Comparison of ENCODE assay signal across 9 mouse cellular contexts in the genomic region with DNA sequence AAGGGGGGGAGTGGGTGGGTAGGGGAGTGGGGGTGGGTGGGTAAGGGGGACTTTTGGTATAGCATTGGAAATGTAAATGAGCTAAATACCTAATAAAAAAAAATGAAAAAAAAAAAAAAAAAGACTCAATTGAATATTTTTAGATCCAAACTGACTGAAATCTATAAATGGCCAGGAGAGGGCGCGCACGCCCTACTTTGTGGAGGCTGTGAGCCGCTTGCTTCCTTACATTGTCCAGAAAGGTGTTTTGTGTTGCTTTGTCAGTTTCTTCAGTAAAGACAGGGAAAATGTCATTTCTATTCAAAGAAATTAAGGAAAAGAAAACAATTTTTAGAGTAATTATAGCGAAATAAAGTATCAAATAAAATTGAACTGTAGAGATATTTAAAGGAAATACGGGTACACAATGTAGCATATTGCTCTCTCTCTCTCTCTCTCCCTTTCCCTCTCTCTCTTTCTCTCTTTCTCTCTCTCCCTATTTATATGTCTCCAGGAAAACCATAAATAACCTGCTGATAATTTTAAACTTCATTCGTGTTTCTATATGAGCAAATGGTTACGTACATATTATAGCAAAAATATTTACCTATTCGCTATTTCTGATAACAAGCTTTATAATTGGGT.
DNase-seq lines count a peak whose midpoint lies in the region; TF ChIP-seq lines count a peak whose summit lies in the region.
"Had no signal": no experiment of that assay in that cellular context is flagged by ENCODE, and none has a peak within 500 bp of the region (broad histone marks: within the 10 kb centered on the region; RNA-seq: fewer than 3 reads in every experiment).

No protein-coding gene starts in this region.

- no peak overlapping the region for H3K27ac ChIP-seq in ES-E14 (ENCODE audit: insufficient read depth, low read depth, low read length, poor library complexity, severe bottlenecking)

- no peaks in the 10 kb centered on the region for H3K9me3 ChIP-seq in ES-E14 (ENCODE audit: control insufficient read depth, insufficient read depth, low read depth, low read length)

- in situ Hi-C loops in ES-E14 (cut with MboI; ENCODE audit: low sequenced_read_pairs in 2 of 2, unreplicated experiment in 2 of 2), result no loop called here

- no peaks in the 10 kb centered on the region for H3K36me3 ChIP-seq in ES-E14 (ENCODE audit: control insufficient read depth, insufficient read depth, low read length, poor library complexity, severe bottlenecking)
- H3K36me3 ChIP-seq: G1E had no signal

- H3K4me3 ChIP-seq in ES-E14 (ENCODE audit: insufficient read depth in 1 of 2, low read depth in 1 of 2, low read length in 2 of 2, poor library complexity in 1 of 2, severe bottlenecking in 1 of 2), result no peak overlapping the region

- no peak overlapping the region for H3K9ac ChIP-seq in ES-E14 (ENCODE audit: insufficient read depth, low read depth, low read length, poor library complexity, severe bottlenecking)

- DNase-seq in gastrocnemius, postnatal 10 days, result peak; percentile 61
- no peak for DNase-seq in gastrocnemius, postnatal 25 days
- DNase-seq in ES-E14 (ENCODE audit: low read depth, low spot score), result peak; percentile 43
- DNase-seq in cerebellum, adult 8-10 months, result peak; percentile 16
- DNase-seq in frontal cortex, adult 2 months (ENCODE audit: extremely low spot score in 1 of 2, low spot score in 1 of 2), result peak; percentile 59 to 92
- peak; percentile 58 for DNase-seq in layer of hippocampus, adult 9-10 months (ENCODE audit: low spot score)
- peak; percentile 75 for DNase-seq in mesoderm, embryonic 11.5 days (ENCODE audit: low read depth, low spot score)
- peak; percentile 39 for DNase-seq in telencephalon, adult 2 months (ENCODE audit: low read depth, low spot score)

- no peaks in the 10 kb centered on the region for H3K4me1 ChIP-seq in ES-E14 (ENCODE audit: control insufficient read depth in 2 of 2, insufficient read depth in 2 of 2, low read length in 2 of 2, poor library complexity in 1 of 2)

TF ChIP-seq in ES-E14, 5 proteins besides CTCF, POLR2A, EP300 and RAD21:
- TF ChIP-seq CHD2 (IDR thresholded peaks at IDR 0.05; ENCODE audit: low read depth, low read length) (no peak), MAFK (IDR thresholded peaks at IDR 0.05; ENCODE audit: insufficient read depth, low read depth, low read length) (no peak), ZC3H11A (IDR thresholded peaks at IDR 0.05; ENCODE audit: borderline replicate concordance, low read depth, low read length) (no peak), HCFC1 (IDR thresholded peaks at IDR 0.05; ENCODE audit: borderline replicate concordance, insufficient read depth, low read length) (no peak), ZNF384 (IDR thresholded peaks at IDR 0.05; ENCODE audit: low read depth, low read length) (no peak)
